Mouse (Mus musculus): ENCODE data around the gene 4930402H24Rik.

The 4930402H24Rik gene

DNA sequence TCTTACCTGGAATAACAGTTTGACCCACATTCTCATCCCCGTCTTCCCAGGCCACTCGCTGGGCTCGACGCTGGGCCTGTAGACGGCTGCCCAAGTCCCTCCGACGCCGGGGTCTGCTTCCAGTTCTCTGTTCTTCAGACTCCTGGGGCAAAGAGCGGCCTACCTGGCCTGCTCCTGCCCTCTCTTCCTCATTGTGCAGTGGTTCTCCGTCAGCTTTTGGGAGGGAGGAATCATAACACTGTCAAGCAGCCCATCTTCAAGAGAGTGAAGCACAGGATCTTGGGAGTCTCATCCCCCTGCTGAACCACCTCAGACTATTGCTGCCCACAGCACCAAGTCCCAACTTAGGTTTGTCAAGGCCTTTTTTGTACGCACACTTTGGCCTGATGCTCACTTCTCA is 242.9 kb downstream of the 4930402H24Rik start:
- no peak for DNase-seq (ENCODE audit: low spot score)

DNA sequence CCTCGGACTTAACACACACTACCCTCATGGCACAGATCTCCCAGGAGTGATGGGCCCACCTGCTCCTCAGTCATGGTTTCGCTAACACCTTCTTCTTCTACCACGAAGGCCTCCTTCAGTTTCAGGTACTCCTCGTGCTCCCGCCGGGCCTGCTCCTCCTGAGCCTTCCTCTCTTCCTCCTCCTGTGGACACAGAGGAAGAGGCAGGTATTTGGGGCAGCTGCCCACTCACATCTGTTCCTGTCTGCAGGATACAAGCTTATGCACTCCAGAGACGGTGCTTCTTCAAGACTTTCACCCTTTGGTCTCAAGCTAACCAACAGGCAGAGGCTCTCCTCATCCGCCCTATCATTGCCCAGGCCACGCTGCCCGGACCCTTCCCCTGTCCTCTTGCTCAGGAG is 247.7 kb downstream of the 4930402H24Rik start:
- no peak for DNase-seq (ENCODE audit: low spot score)

DNA sequence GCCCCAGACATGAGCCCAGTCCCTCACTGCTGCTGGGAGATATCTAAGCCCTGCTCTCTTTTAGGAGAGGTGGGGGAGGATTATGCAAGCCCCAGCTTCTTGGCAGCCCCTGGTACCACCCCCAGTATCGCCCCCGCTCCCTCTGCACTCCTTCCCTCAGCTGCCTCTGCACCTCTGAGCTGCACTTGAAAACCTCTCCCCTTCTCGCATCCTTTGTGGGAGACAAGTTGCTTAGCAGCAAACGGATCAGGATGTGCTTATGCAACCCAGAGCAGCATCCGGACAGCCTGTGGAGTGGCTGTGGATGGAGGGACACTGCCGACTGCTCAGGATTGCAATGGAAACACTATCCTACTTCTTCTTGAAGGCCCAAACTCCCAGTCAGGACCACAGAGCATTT is 248.7 kb downstream of the 4930402H24Rik start:
- no peak for DNase-seq (ENCODE audit: low spot score)

DNA sequence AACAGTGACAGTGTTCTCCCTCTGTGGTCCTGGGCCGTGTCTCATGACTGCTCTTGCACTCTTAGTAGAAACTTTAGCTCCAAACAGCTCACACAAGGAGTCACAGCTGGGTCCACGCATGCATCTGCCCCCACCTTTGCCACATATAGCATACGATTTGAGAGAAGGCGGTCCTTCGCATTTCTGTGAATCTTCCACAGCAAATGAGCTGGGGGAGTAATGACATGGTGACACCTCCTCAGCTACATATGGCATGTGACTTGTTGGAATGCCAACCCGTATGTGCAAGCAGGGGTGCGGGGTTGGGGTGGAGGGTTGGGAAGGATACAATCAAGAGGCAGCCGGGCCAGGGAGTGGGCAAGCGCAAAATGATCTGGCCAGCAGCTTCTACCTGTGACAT is 249.7 kb downstream of the 4930402H24Rik start:
- no peak for DNase-seq (ENCODE audit: low spot score)

Measured in spleen, adult 12 weeks (tissue).